24 mouse cellular contexts compared by ENCODE assay signal in genomic region chr5:3352314-3352713, GRCm38 (mm10). TPM values are rescaled to one million over a fixed set of nuclear protein-coding genes. Genes with fewer than 3 reads are reported as not detected.
DNase-seq lines count a peak whose midpoint lies in the region; ATAC-seq and TF ChIP-seq lines count a peak whose summit lies in the region.
"Had no signal": no experiment of that assay in that cellular context is flagged by ENCODE, and none has a peak within 500 bp of the region (broad histone marks: within the 10 kb centered on the region; RNA-seq: fewer than 3 reads in every experiment).

No protein-coding gene starts in this region.

- H3K4me1 ChIP-seq in liver, embryonic 11.5 days (replicated peaks; ENCODE audit: control insufficient read depth, insufficient read depth, low read length): peaks cover 7% of the 10 kb centered on the region; the same call in 1 of the 2 replicates
- H3K4me1 ChIP-seq in liver, embryonic 12.5 days: peaks cover 43% of the 10 kb centered on the region
- peaks cover 40 to 47% of the 10 kb centered on the region in 2 experiments for H3K4me1 ChIP-seq in MEL (ENCODE audit: control insufficient read depth in 1 of 2, insufficient read depth in 2 of 2, low read length in 2 of 2)
- H3K4me1 ChIP-seq: embryonic facial prominence, embryonic 13.5 days; embryonic facial prominence, embryonic 15.5 days; forebrain, embryonic 10.5 days had no signal

- ATAC-seq in liver, embryonic 11.5 days (replicated peaks; ENCODE audit: low FRiP score): no peak
- no peak for ATAC-seq in liver, embryonic 12.5 days
- ATAC-seq: activated CD4-positive, CD25-positive, alpha-beta regulatory T cell, adult 4 months; forebrain, embryonic 14.5 days; Patski had no signal

- no peak overlapping the region for H3K4me2 ChIP-seq in liver, embryonic 11.5 days
- H3K4me2 ChIP-seq in liver, embryonic 12.5 days: no peak overlapping the region
- H3K4me2 ChIP-seq: embryonic facial prominence, embryonic 13.5 days; embryonic facial prominence, embryonic 15.5 days; forebrain, embryonic 12.5 days had no signal

- peak in 1 of 2 experiments; percentile 10; a peak in 1 of 4 replicates for TF ChIP-seq POLR2A in MEL (IDR thresholded peaks at IDR 0.05; ENCODE audit: control insufficient read depth in 1 of 2, insufficient read depth in 1 of 2, low read depth in 1 of 2, low read length in 2 of 2, poor library complexity in 1 of 2)

- no peak overlapping the region for H3K4me3 ChIP-seq in liver, embryonic 11.5 days (ENCODE audit: low read depth, low read length)
- no peak overlapping the region for H3K4me3 ChIP-seq in liver, embryonic 12.5 days
- no peak overlapping the region for H3K4me3 ChIP-seq in MEL (ENCODE audit: control insufficient read depth in 1 of 2, insufficient read depth in 1 of 2, low read depth in 2 of 2, low read length in 2 of 2)
- H3K4me3 ChIP-seq: embryonic facial prominence, embryonic 13.5 days; embryonic facial prominence, embryonic 15.5 days; erythroblast, embryonic 14.5 days; forebrain, embryonic 10.5 days; forebrain, embryonic 12.5 days had no signal

- DNase-seq in liver, embryonic 11.5 days (ENCODE audit: low spot score): peak; percentile 14
- DNase-seq in 416B (ENCODE audit: low read depth) (peak; percentile 62), MEL (ENCODE audit: low read depth, low spot score) (peak; percentile 64)
- DNase-seq in Muller cell, postnatal 12 days (ENCODE audit: inconsistent ontology term): no peak
- no peak for DNase-seq in gastrocnemius, adult 8-10 months (ENCODE audit: low spot score in 2 of 2)
- DNase-seq: adrenal gland, adult 8-10 months; adrenal gland, postnatal 14 days; adrenal gland, postnatal 36 days; cerebellum, adult 11-12 months; cerebellum, adult 2 months; cerebellum, adult 9-10 months; cerebellum, postnatal 14 days; cerebellum, postnatal 36 days; embryo, embryonic 11 days had no signal

- H3K27me3 ChIP-seq in liver, embryonic 11.5 days (replicated peaks; ENCODE audit: control insufficient read depth, insufficient read depth, low read length): no peaks in the 10 kb centered on the region
- no peaks in the 10 kb centered on the region for H3K27me3 ChIP-seq in liver, embryonic 12.5 days (replicated peaks)
- H3K27me3 ChIP-seq in MEL (ENCODE audit: control insufficient read depth in 1 of 2, insufficient read depth in 2 of 2, low read length in 2 of 2): no peaks in the 10 kb centered on the region
- H3K27me3 ChIP-seq: embryonic facial prominence, embryonic 13.5 days; embryonic facial prominence, embryonic 15.5 days; forebrain, embryonic 12.5 days; Patski had no signal

- peaks cover 74% of the 10 kb centered on the region for H3K79me2 ChIP-seq in MEL (ENCODE audit: control insufficient read depth, insufficient read depth, low read length, poor library complexity)

- 86% methylated on average over 3 of the region's 3 CpGs for WGBS in liver, embryonic 11.5 days
- 73% methylated on average over 3 of the region's 3 CpGs for WGBS in liver, embryonic 12.5 days (ENCODE audit: insufficient replicate concordance)

- no peak overlapping the region for H3K27ac ChIP-seq in liver, embryonic 11.5 days (ENCODE audit: low read depth, low read length)
- H3K27ac ChIP-seq in liver, embryonic 12.5 days: no peak overlapping the region
- peak overlapping the region; percentile 62 for H3K27ac ChIP-seq in MEL (ENCODE audit: control insufficient read depth, low read depth, low read length)
- H3K27ac ChIP-seq: embryonic facial prominence, embryonic 13.5 days; embryonic facial prominence, embryonic 15.5 days; forebrain, embryonic 10.5 days; forebrain, embryonic 12.5 days had no signal

- TF ChIP-seq EP300 in MEL (IDR thresholded peaks at IDR 0.05; ENCODE audit: low read depth in 1 of 2, low read length in 2 of 2): no peak

- H3K9me3 ChIP-seq in liver, embryonic 11.5 days (ENCODE audit: control insufficient read depth, low read length): no peaks in the 10 kb centered on the region
- no peaks in the 10 kb centered on the region for H3K9me3 ChIP-seq in liver, embryonic 12.5 days (replicated peaks)
- no peaks in the 10 kb centered on the region for H3K9me3 ChIP-seq in MEL (replicated peaks; ENCODE audit: insufficient read depth, low read length)
- H3K9me3 ChIP-seq: embryonic facial prominence, embryonic 13.5 days; embryonic facial prominence, embryonic 15.5 days; forebrain, embryonic 10.5 days; forebrain, embryonic 12.5 days; G1E had no signal

- TF ChIP-seq RAD21 in MEL (IDR thresholded peaks at IDR 0.05; ENCODE audit: low read depth, low read length): no peak

- no peak overlapping the region for H3K9ac ChIP-seq in liver, embryonic 11.5 days (ENCODE audit: low read depth, low read length)
- no peak overlapping the region for H3K9ac ChIP-seq in liver, embryonic 12.5 days
- H3K9ac ChIP-seq in MEL (ENCODE audit: control insufficient read depth, low read depth, low read length, poor library complexity, severe bottlenecking): peak overlapping the region; percentile 19; the same call in 1 of the 2 replicates
- H3K9ac ChIP-seq: embryonic facial prominence, embryonic 13.5 days; embryonic facial prominence, embryonic 15.5 days; forebrain, embryonic 12.5 days had no signal

- no peaks in the 10 kb centered on the region for H3K36me3 ChIP-seq in liver, embryonic 11.5 days (ENCODE audit: control insufficient read depth, insufficient read depth, low read length)
- peaks cover 26% of the 10 kb centered on the region for H3K36me3 ChIP-seq in liver, embryonic 12.5 days
- peaks cover 33 to 79% of the 10 kb centered on the region in 2 experiments for H3K36me3 ChIP-seq in MEL (ENCODE audit: control insufficient read depth in 1 of 2, insufficient read depth in 2 of 2, low read length in 2 of 2)
- H3K36me3 ChIP-seq: embryonic facial prominence, embryonic 13.5 days; embryonic facial prominence, embryonic 15.5 days; forebrain, embryonic 10.5 days; forebrain, embryonic 12.5 days had no signal

- no peak for TF ChIP-seq CTCF in MEL (IDR thresholded peaks at IDR 0.05 in 2 of 3, conservative IDR thresholded peaks at IDR 0.05 in 1 of 3; ENCODE audit: control insufficient read depth in 1 of 3, insufficient read depth in 1 of 3, low read depth in 2 of 3, low read length in 3 of 3, poor library complexity in 1 of 3, severe bottlenecking in 1 of 3)

TF ChIP-seq in MEL, 35 proteins besides CTCF, POLR2A, EP300 and RAD21:
- TF ChIP-seq TCF12 (IDR thresholded peaks at IDR 0.05; ENCODE audit: low read depth, low read length) (no peak), MXI1 (IDR thresholded peaks at IDR 0.05; ENCODE audit: low read depth, low read length) (0 out of 2 replicates have a peak, but pooled peaks have one; percentile 11), CHD1 (IDR thresholded peaks at IDR 0.05; ENCODE audit: low read depth, low read length) (no peak), ETS1 (IDR thresholded peaks at IDR 0.05; ENCODE audit: low read depth, low read length) (no peak), USF1 (IDR thresholded peaks at IDR 0.05; ENCODE audit: low read depth, low read length) (no peak), ELF1 (IDR thresholded peaks at IDR 0.05; ENCODE audit: low read depth, low read length) (no peak), BHLHE40 (IDR thresholded peaks at IDR 0.05; ENCODE audit: borderline replicate concordance, low read depth, low read length) (no peak), SMC3 (IDR thresholded peaks at IDR 0.05; ENCODE audit: low read depth, low read length) (no peak), GABPA (IDR thresholded peaks at IDR 0.05; ENCODE audit: low read depth, low read length) (peak; percentile 72; the same call in 1 of the 2 replicates)

RNA-seq across cellular contexts. Expression of gene Cdk6, which starts 11.0 kb away (rescaled TPM):
- polyA plus RNA-seq in liver, embryonic 11.5 days (2014; fragmentation: Nextera tagmentation; extraction: Ambion mirVana): 49.1 and 51.2 TPM in 2 replicates
- 35.1 and 40.1 TPM in 2 replicates for polyA plus RNA-seq in liver, embryonic 12.5 days (2016; fragmentation: Nextera tagmentation; extraction: Ambion mirVana)
- 195 and 197 TPM in 2 replicates for total RNA-seq in MEL (2012; rRNA removed)
- polyA plus RNA-seq in MEL (2012; ENCODE audit: insufficient read depth in 1 of 2, insufficient read length in 2 of 2, low read depth in 1 of 2, low replicate concordance in 2 of 2, missing spikeins in 1 of 2): 100 to 1,000 TPM in 1 of 2 experiments, 10 to 100 TPM in 1; 79.0 to 318 TPM
- 1 to 10 TPM in 3 of 4 experiments, under 1 TPM in 1; 0.56 to 1.3 (median 1.2) TPM for total RNA-seq in gastrocnemius, adult 8-10 months (2022)

Comparison
In these comparisons a context has a peak if more than half of its experiments do, and no peak if none do; other contexts are left out.
1. DNase-seq: peak in liver, embryonic 11.5 days (single experiment), 416B (single experiment) and MEL (single experiment); none in Muller cell, postnatal 12 days (single experiment) and gastrocnemius, adult 8-10 months (0 of 2).